Mouse (Mus musculus): ENCODE measurements around the gene Nek1. TPM values are rescaled to one million over a fixed set of nuclear protein-coding genes. Genes with fewer than 3 reads are reported as not detected.

Nek1 gene
- 10 to 100 TPM; 31.4 to 31.7 TPM for total RNA-seq (2021)

- intact Hi-C loops (cut with DNase I), result no loop called here
- peak; percentile 99 for DNase-seq
Observed at GRCm38 (mm10) chr8:60992910-60993638, at the start of gene Nek1. Nek1 (plus strand) TSS chr8:60993195.

GRCm38 (mm10) chr8:60947503-60947902 is 45.5 kb upstream of the Nek1 start:
- intact Hi-C loops (cut with DNase I), result no loop called here
- no peak for DNase-seq

GRCm38 (mm10) chr8:60949859-60950258 is 43.1 kb upstream of the Nek1 start:
- intact Hi-C loops (cut with DNase I), result no loop called here
- DNase-seq, result no peak

GRCm38 (mm10) chr8:60951271-60951670 is 41.7 kb upstream of the Nek1 start:
- intact Hi-C loops (cut with DNase I), result no loop called here
- no peak for DNase-seq

- intact Hi-C loops (cut with DNase I), result no loop called here
- no peak for DNase-seq
Observed at GRCm38 (mm10) chr8:60951757-60952156, 41.2 kb upstream of the Nek1 start.

- intact Hi-C loops (cut with DNase I), result no loop called here
- no peak for DNase-seq
Observed at GRCm38 (mm10) chr8:60952803-60953202, 40.2 kb upstream of the Nek1 start.

GRCm38 (mm10) chr8:60954281-60955014 is 38.5 kb upstream of the Nek1 start:
- intact Hi-C loops (cut with DNase I), result no loop called here
- peak; percentile 72 for DNase-seq

- DNase-seq, result no peak
- intact Hi-C loops (cut with DNase I), result no loop called here
Observed at GRCm38 (mm10) chr8:60956847-60957246, 36.1 kb upstream of the Nek1 start.

- intact Hi-C loops (cut with DNase I), result no loop called here
- DNase-seq, result no peak
Observed at GRCm38 (mm10) chr8:60962763-60963162, 30.2 kb upstream of the Nek1 start.

- DNase-seq, result no peak
- intact Hi-C loops (cut with DNase I), result no loop called here
Observed at GRCm38 (mm10) chr8:60963931-60964330, 29.1 kb upstream of the Nek1 start.

GRCm38 (mm10) chr8:60964518-60964917 is 28.5 kb upstream of the Nek1 start:
- intact Hi-C loops (cut with DNase I), result no loop called here
- no peak for DNase-seq

- intact Hi-C loops (cut with DNase I), result no loop called here
- DNase-seq, result no peak
Observed at GRCm38 (mm10) chr8:60965306-60965705, 27.7 kb upstream of the Nek1 start.

- intact Hi-C loops (cut with DNase I), result no loop called here
- no peak for DNase-seq
Observed at GRCm38 (mm10) chr8:60965741-60966140, 27.3 kb upstream of the Nek1 start.

- no peak for DNase-seq
- intact Hi-C loops (cut with DNase I), result no loop called here
Observed at GRCm38 (mm10) chr8:60969091-60969490, 23.9 kb upstream of the Nek1 start.

- intact Hi-C loops (cut with DNase I), result no loop called here
- DNase-seq, result peak; percentile 57
Observed at GRCm38 (mm10) chr8:60971808-60972207, 21.2 kb upstream of the Nek1 start.

- no peak for DNase-seq
- intact Hi-C loops (cut with DNase I), result no loop called here
Observed at GRCm38 (mm10) chr8:60973448-60973847, 19.5 kb upstream of the Nek1 start.

GRCm38 (mm10) chr8:60974837-60975236 is 18.2 kb upstream of the Nek1 start:
- DNase-seq, result no peak
- intact Hi-C loops (cut with DNase I), result no loop called here

- intact Hi-C loops (cut with DNase I), result no loop called here
- no peak for DNase-seq
Observed at GRCm38 (mm10) chr8:60976818-60977217, 16.2 kb upstream of the Nek1 start.

GRCm38 (mm10) chr8:60978496-60978895 is 14.5 kb upstream of the Nek1 start:
- intact Hi-C loops (cut with DNase I), result no loop called here
- no peak for DNase-seq

GRCm38 (mm10) chr8:60981388-60981787 is 11.6 kb upstream of the Nek1 start:
- no peak for DNase-seq
- intact Hi-C loops (cut with DNase I), result no loop called here

- intact Hi-C loops (cut with DNase I), result no loop called here
Observed at GRCm38 (mm10) chr8:60982701-60983687, 10.0 kb upstream of the Nek1 start, which contains the start of gene Clcn3. Clcn3 (minus strand) TSS chr8:60983300.

More at GRCm38 (mm10) chr8:60982701-60983687, 10.0 kb upstream of the Nek1 start, which contains the start of gene Clcn3:
- DNase-seq, result peak; percentile 98
